Mouse (Mus musculus) c-Kit-positive CD71-positive TER-119-negative erythroid progenitor cells, embryonic 14.5 days (primary cell): ENCODE measurements around the gene Ap2b1.

ENCODE experiments used
- DNase-seq: peaks from one replicate; pipeline ENCODE4 v3.0.0-alpha.2; 2013; ENCODE audit warnings: low read depth

Gene Ap2b1

DNA sequence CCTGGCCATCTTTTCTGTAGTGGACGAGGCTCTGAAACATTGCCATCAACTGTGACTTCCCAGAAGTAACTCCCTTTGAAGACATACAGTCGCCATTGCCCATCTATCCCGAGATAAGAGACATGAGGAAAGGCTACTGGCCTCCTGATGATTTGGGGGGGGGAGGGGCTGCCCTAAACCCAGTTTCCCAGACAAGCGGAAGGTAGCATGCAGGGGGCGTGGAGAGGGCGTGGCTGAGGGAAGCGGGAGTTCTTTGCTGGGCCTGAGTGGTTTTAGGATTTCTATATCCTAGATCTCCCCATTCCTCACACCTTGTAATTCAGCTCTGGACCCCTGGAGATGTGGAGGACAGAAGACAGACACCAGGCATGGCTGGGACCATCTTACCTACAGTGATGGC is 145.0 kb downstream of the Ap2b1 start:
- no peak for DNase-seq

GRCm38 (mm10) chr11:83445001-83445400 is 146.2 kb downstream of the Ap2b1 start:
- DNase-seq = no peak

- no peak for DNase-seq
These were observed 148.8 kb downstream of the Ap2b1 start for GRCm38 (mm10) chr11:83447612-83448011.

- no peak for DNase-seq
These were observed 149.4 kb downstream of the Ap2b1 start for GRCm38 (mm10) chr11:83448021-83448926.

DNA sequence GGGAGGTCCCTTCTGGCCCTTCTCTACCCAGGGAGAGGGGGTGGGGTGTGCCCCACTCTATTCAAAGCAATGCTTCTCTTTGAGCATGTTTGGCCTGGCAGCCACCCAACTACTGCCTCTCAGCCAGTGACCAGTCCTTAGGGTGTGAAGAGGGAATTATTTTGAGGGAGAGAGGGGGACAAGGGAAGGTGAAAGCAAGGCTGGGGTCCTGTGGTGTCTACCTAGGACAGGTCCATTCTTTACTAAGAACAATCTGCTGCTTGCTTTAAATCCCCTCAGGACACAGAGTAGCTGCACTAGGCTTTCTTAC is 150.1 kb downstream of the Ap2b1 start:
- no peak for DNase-seq

- no peak for DNase-seq
These were observed 150.5 kb downstream of the Ap2b1 start for GRCm38 (mm10) chr11:83449298-83449697.

GRCm38 (mm10) chr11:83450550-83450949 is 151.7 kb downstream of the Ap2b1 start:
- no peak for DNase-seq

- no peak for DNase-seq
These were observed 152.5 kb downstream of the Ap2b1 start for GRCm38 (mm10) chr11:83451281-83451680.

GRCm38 (mm10) chr11:83454548-83454947 is 155.7 kb downstream of the Ap2b1 start:
- DNase-seq = no peak
